Comparison of ENCODE assay signal across 9 mouse cellular contexts in genomic region chr2:74705467-74706089, GRCm38 (mm10). TPM values are rescaled to one million over a fixed set of nuclear protein-coding genes. Genes with fewer than 3 reads are reported as not detected.
DNase-seq lines count a peak whose midpoint lies in the region; ATAC-seq and TF ChIP-seq lines count a peak whose summit lies in the region.
"Had no signal": no experiment of that assay in that cellular context is flagged by ENCODE, and none has a peak within 500 bp of the region (broad histone marks: within the 10 kb centered on the region; RNA-seq: fewer than 3 reads in every experiment).

No protein-coding gene starts in this region.

- intact Hi-C loops in gastrocnemius, adult 2 months (cut with DNase I), result no loop called here
- intact Hi-C loops in gastrocnemius, postnatal 14 days (cut with DNase I; ENCODE audit: low total_unique reads), result loop anchor here (2.0 kb wide), 1 partner anchor 347 kb away; no protein-coding TSS in a partner anchor

- peak; percentile 81 for DNase-seq in gastrocnemius, adult 2 months
- no peak for DNase-seq in gastrocnemius, postnatal 14 days
- DNase-seq in heart, postnatal 0 days (ENCODE audit: low spot score), result peak; percentile 5
- peak; percentile 83 for DNase-seq in limb, embryonic 11.5 days (ENCODE audit: low spot score)
- no peak for DNase-seq in cerebellum, postnatal 10 days

- no peak for TF ChIP-seq POLR2A in small intestine, adult 2 months (IDR thresholded peaks at IDR 0.05; ENCODE audit: low read depth, low read length)

- H3K4me1 ChIP-seq in heart, postnatal 0 days (ENCODE audit: control insufficient read depth, insufficient read depth), result no peaks in the 10 kb centered on the region
- H3K4me1 ChIP-seq in limb, embryonic 11.5 days (ENCODE audit: control insufficient read depth, insufficient read depth, low read length), result peaks cover 28% of the 10 kb centered on the region
- H3K4me1 ChIP-seq in small intestine, adult 2 months (ENCODE audit: control insufficient read depth, insufficient read depth, insufficient read length, low read length), result peaks cover 6% of the 10 kb centered on the region; the same call in 1 of the 2 replicates

- H3K27ac ChIP-seq in gastrocnemius, adult 2 months, result peak overlapping the region; percentile 94
- peak overlapping the region; percentile 7; the same call in 1 of the 2 replicates for H3K27ac ChIP-seq in heart, postnatal 0 days (ENCODE audit: low read depth)
- peak overlapping the region; percentile 99 for H3K27ac ChIP-seq in limb, embryonic 11.5 days (replicated peaks; ENCODE audit: low read depth, low read length)
- H3K27ac ChIP-seq in small intestine, adult 2 months (ENCODE audit: insufficient read depth, low read depth, low read length), result no peak overlapping the region

- no peaks in the 10 kb centered on the region for H3K9me3 ChIP-seq in heart, postnatal 0 days (replicated peaks; ENCODE audit: control insufficient read depth, low read length)
- no peaks in the 10 kb centered on the region for H3K9me3 ChIP-seq in limb, embryonic 11.5 days (ENCODE audit: control insufficient read depth, low read length)

- ATAC-seq in activated CD4-positive, CD25-positive, alpha-beta regulatory T cell, adult 4 months, result peak; percentile 13
- ATAC-seq in heart, postnatal 0 days (ENCODE audit: insufficient read depth, low read depth), result peak; percentile 37; the same call in 1 of the 2 replicates
- ATAC-seq in limb, embryonic 11.5 days (ENCODE audit: insufficient number of reproducible peaks, low FRiP score, low TSS enrichment, low read depth), result 0 out of 2 replicates have a peak, but pooled peaks have one; percentile 5
- no peak for ATAC-seq in frontal cortex, adult (ENCODE audit: low TSS enrichment)

- no peak for TF ChIP-seq EP300 in heart, postnatal 0 days (IDR thresholded peaks at IDR 0.05; ENCODE audit: low read depth)

- peak overlapping the region; percentile 84 for H3K4me3 ChIP-seq in gastrocnemius, adult 2 months
- H3K4me3 ChIP-seq in heart, postnatal 0 days (ENCODE audit: low read depth, low read length), result peak overlapping the region; percentile 52
- peak overlapping the region; percentile 55 for H3K4me3 ChIP-seq in limb, embryonic 11.5 days (ENCODE audit: low read depth, low read length)
- H3K4me3 ChIP-seq in small intestine, adult 2 months (ENCODE audit: low read depth, low read length), result peak overlapping the region; percentile 63

- H3K4me2 ChIP-seq in heart, postnatal 0 days (ENCODE audit: low read depth, low read length), result peak overlapping the region; percentile 72
- H3K4me2 ChIP-seq in limb, embryonic 11.5 days (ENCODE audit: low read depth, severe bottlenecking), result peak overlapping the region; percentile 92

- no peak for TF ChIP-seq CTCF in gastrocnemius, adult 2 months (IDR thresholded peaks at IDR 0.05)
- TF ChIP-seq CTCF in heart, postnatal 0 days (IDR thresholded peaks at IDR 0.05; ENCODE audit: low read depth), result no peak
- TF ChIP-seq CTCF in small intestine, adult 2 months (IDR thresholded peaks at IDR 0.05; ENCODE audit: extremely low read depth, insufficient read length, insufficient replicate concordance, low read depth, low read length), result no peak

- H3K27me3 ChIP-seq in heart, postnatal 0 days (ENCODE audit: control insufficient read depth, insufficient read depth, low read length), result peaks cover 98% of the 10 kb centered on the region
- no peaks in the 10 kb centered on the region for H3K27me3 ChIP-seq in limb, embryonic 11.5 days (ENCODE audit: control insufficient read depth, insufficient read depth, low read length)
- peaks cover 68% of the 10 kb centered on the region for H3K27me3 ChIP-seq in small intestine, adult 2 months (ENCODE audit: control insufficient read depth, insufficient read depth, low read length)

- WGBS in heart, postnatal 0 days, result 3% methylated on average over 41 of the region's 85 CpGs
- under 1% methylated on average over 74 of the region's 85 CpGs for WGBS in limb, embryonic 11.5 days
- WGBS in small intestine, adult 2 months, result under 1% methylated on average over 84 of the region's 85 CpGs

- no peaks in the 10 kb centered on the region for H3K36me3 ChIP-seq in heart, postnatal 0 days (replicated peaks; ENCODE audit: control insufficient read depth, insufficient read depth, low read length)
- no peaks in the 10 kb centered on the region for H3K36me3 ChIP-seq in limb, embryonic 11.5 days (ENCODE audit: control insufficient read depth, insufficient read depth, low read length)
- no peaks in the 10 kb centered on the region for H3K36me3 ChIP-seq in small intestine, adult 2 months (ENCODE audit: control insufficient read depth, insufficient read depth, low read length)

- H3K9ac ChIP-seq in heart, postnatal 0 days (replicated peaks; ENCODE audit: low read depth, low read length), result peak overlapping the region; percentile 39; the same call in 1 of the 2 replicates
- peak overlapping the region; percentile 96 for H3K9ac ChIP-seq in limb, embryonic 11.5 days (ENCODE audit: low read length)

RNA-seq across cellular contexts. Expression of gene Hoxd8, which starts 1.2 kb away (rescaled TPM):
- 10 to 100 TPM; 39.3 to 49.0 TPM for total RNA-seq in gastrocnemius, adult 2 months (2021)
- total RNA-seq in gastrocnemius, postnatal 14 days (2021), result 10 to 100 TPM; 30.0 to 38.2 TPM
- not detected for polyA plus RNA-seq in activated CD4-positive, CD25-positive, alpha-beta regulatory T cell, adult 4 months (2017; shearing (Covaris generic))
- 1.5 TPM in 1 of 2 replicates, not detected in the other for total RNA-seq in heart, postnatal 0 days (2014; rRNA removed; ENCODE audit: low replicate concordance)
- polyA plus RNA-seq in heart, postnatal 0 days (2015; fragmentation: Nextera tagmentation; extraction: Ambion mirVana), result 0.23 and 0.26 TPM in 2 replicates
- 11.6 and 13.1 TPM in 2 replicates for polyA plus RNA-seq in limb, embryonic 11.5 days (2014; fragmentation: Nextera tagmentation; extraction: Ambion mirVana)
- 0.60 and 3.1 TPM in 2 replicates for polyA plus RNA-seq in small intestine, adult 2 months (2012; rRNA removed)
- polyA plus RNA-seq: C2C12 had no signal

RNA-seq across cellular contexts. Expression of gene Hoxd3, which starts 6.1 kb away (rescaled TPM):
- total RNA-seq in gastrocnemius, adult 2 months (2021), result not detected
- not detected for total RNA-seq in gastrocnemius, postnatal 14 days (2021)
- not detected for polyA plus RNA-seq in activated CD4-positive, CD25-positive, alpha-beta regulatory T cell, adult 4 months (2017; shearing (Covaris generic))
- total RNA-seq in heart, postnatal 0 days (2014; rRNA removed; ENCODE audit: low replicate concordance), result not detected in 2 replicates
- 0.04 TPM in 1 of 2 replicates, not detected in the other for polyA plus RNA-seq in heart, postnatal 0 days (2015; fragmentation: Nextera tagmentation; extraction: Ambion mirVana)
- polyA plus RNA-seq in limb, embryonic 11.5 days (2014; fragmentation: Nextera tagmentation; extraction: Ambion mirVana), result 1.2 and 1.4 TPM in 2 replicates
- polyA plus RNA-seq in small intestine, adult 2 months (2012; rRNA removed), result 0.42 and 0.48 TPM in 2 replicates
- polyA plus RNA-seq: C2C12 had no signal

RNA-seq across cellular contexts. Expression of gene Hoxd4, which starts 6.2 kb away (rescaled TPM):
- 1 to 10 TPM; 1.4 to 2.0 TPM for total RNA-seq in gastrocnemius, adult 2 months (2021)
- 1 to 10 TPM; 1.4 to 2.7 TPM for total RNA-seq in gastrocnemius, postnatal 14 days (2021)
- not detected for polyA plus RNA-seq in activated CD4-positive, CD25-positive, alpha-beta regulatory T cell, adult 4 months (2017; shearing (Covaris generic))
- total RNA-seq in heart, postnatal 0 days (2014; rRNA removed; ENCODE audit: low replicate concordance), result 0.19 TPM in 1 of 2 replicates, not detected in the other
- polyA plus RNA-seq in heart, postnatal 0 days (2015; fragmentation: Nextera tagmentation; extraction: Ambion mirVana), result 0.05 and 0.11 TPM in 2 replicates
- polyA plus RNA-seq in limb, embryonic 11.5 days (2014; fragmentation: Nextera tagmentation; extraction: Ambion mirVana), result 0.84 and 1.9 TPM in 2 replicates
- polyA plus RNA-seq in small intestine, adult 2 months (2012; rRNA removed), result 1.2 and 2.9 TPM in 2 replicates
- polyA plus RNA-seq: C2C12 had no signal

RNA-seq across cellular contexts. Expression of gene Hoxd9, which starts 8.1 kb away (rescaled TPM):
- total RNA-seq in gastrocnemius, adult 2 months (2021), result 10 to 100 TPM; 15.8 to 19.1 TPM
- 10 to 100 TPM; 14.8 to 18.8 TPM for total RNA-seq in gastrocnemius, postnatal 14 days (2021)
- polyA plus RNA-seq in activated CD4-positive, CD25-positive, alpha-beta regulatory T cell, adult 4 months (2017; shearing (Covaris generic)), result not detected
- total RNA-seq in heart, postnatal 0 days (2014; rRNA removed; ENCODE audit: low replicate concordance), result 0.84 TPM in 1 of 2 replicates, not detected in the other
- 0.08 and 0.12 TPM in 2 replicates for polyA plus RNA-seq in heart, postnatal 0 days (2015; fragmentation: Nextera tagmentation; extraction: Ambion mirVana)
- polyA plus RNA-seq in limb, embryonic 11.5 days (2014; fragmentation: Nextera tagmentation; extraction: Ambion mirVana), result 17.1 and 24.1 TPM in 2 replicates
- polyA plus RNA-seq in small intestine, adult 2 months (2012; rRNA removed), result 0.24 and 0.34 TPM in 2 replicates
- polyA plus RNA-seq: C2C12 had no signal

RNA-seq across cellular contexts. Expression of gene Hoxd10, which starts 13.9 kb away (rescaled TPM):
- total RNA-seq in gastrocnemius, adult 2 months (2021), result 1 to 10 TPM; 4.0 to 4.8 TPM
- 1 to 10 TPM; 4.4 to 4.5 TPM for total RNA-seq in gastrocnemius, postnatal 14 days (2021)
- not detected for polyA plus RNA-seq in activated CD4-positive, CD25-positive, alpha-beta regulatory T cell, adult 4 months (2017; shearing (Covaris generic))
- not detected in 2 replicates for total RNA-seq in heart, postnatal 0 days (2014; rRNA removed; ENCODE audit: low replicate concordance)
- polyA plus RNA-seq in heart, postnatal 0 days (2015; fragmentation: Nextera tagmentation; extraction: Ambion mirVana), result 0.08 TPM in 1 of 2 replicates, not detected in the other
- 52.0 and 55.0 TPM in 2 replicates for polyA plus RNA-seq in limb, embryonic 11.5 days (2014; fragmentation: Nextera tagmentation; extraction: Ambion mirVana)
- not detected in 2 replicates for polyA plus RNA-seq in small intestine, adult 2 months (2012; rRNA removed)
- polyA plus RNA-seq: C2C12 had no signal

Comparison
In these comparisons a context has a peak if more than half of its experiments do, and no peak if none do; other contexts are left out.
1. DNase-seq: peak in gastrocnemius, adult 2 months (single experiment), heart, postnatal 0 days (single experiment) and limb, embryonic 11.5 days (single experiment); none in gastrocnemius, postnatal 14 days (single experiment) and cerebellum, postnatal 10 days (0 of 2).
2. Peak in every context shown above with its lines, with median percentiles within 50 percentile points of each other: H3K4me3 ChIP-seq.